Mouse (Mus musculus) cerebellum, adult 2 months (tissue): ENCODE measurements around the gene Acox3.

ENCODE experiments used
- CTCF ChIP-seq: fragments of 200-500 bp; IDR thresholded peaks from 2 replicates; pipeline ENCODE4 v1.5.1; 2011; ENCODE audit warnings: low read depth, mild to moderate bottlenecking, control low read depth, low read length, moderate library complexity, borderline replicate concordance; ENCODE audit not compliant: insufficient read depth
- POLR2A ChIP-seq: fragments of 200-500 bp; IDR thresholded peaks from 2 replicates; pipeline ENCODE4 v1.6.1; 2011; ENCODE audit warnings: low read length, control low read depth, borderline replicate concordance; ENCODE audit not compliant: insufficient read depth

DNA sequence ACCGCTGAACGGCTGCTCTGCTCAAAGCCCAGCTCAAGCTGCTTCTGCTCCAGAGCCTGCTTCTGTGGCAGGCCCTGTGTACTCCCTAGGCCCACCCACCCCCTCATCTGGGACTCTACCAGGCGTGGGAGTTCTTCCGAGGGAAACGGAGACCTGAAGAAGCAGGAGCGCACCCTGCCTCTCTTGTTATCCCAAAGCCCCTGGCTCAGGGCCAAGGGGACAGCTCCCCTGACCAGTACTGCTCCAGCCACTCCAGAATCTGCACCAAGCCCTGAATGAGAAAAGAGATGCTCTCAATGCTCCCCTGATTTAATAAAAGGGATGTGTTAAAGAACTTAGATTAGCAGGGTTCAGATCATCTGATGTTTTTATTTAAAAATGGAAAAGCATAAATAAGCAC, 78.4 kb downstream of the Acox3 start:
- TF ChIP-seq CTCF (no peak), POLR2A (no peak)
